In the genomic region with DNA sequence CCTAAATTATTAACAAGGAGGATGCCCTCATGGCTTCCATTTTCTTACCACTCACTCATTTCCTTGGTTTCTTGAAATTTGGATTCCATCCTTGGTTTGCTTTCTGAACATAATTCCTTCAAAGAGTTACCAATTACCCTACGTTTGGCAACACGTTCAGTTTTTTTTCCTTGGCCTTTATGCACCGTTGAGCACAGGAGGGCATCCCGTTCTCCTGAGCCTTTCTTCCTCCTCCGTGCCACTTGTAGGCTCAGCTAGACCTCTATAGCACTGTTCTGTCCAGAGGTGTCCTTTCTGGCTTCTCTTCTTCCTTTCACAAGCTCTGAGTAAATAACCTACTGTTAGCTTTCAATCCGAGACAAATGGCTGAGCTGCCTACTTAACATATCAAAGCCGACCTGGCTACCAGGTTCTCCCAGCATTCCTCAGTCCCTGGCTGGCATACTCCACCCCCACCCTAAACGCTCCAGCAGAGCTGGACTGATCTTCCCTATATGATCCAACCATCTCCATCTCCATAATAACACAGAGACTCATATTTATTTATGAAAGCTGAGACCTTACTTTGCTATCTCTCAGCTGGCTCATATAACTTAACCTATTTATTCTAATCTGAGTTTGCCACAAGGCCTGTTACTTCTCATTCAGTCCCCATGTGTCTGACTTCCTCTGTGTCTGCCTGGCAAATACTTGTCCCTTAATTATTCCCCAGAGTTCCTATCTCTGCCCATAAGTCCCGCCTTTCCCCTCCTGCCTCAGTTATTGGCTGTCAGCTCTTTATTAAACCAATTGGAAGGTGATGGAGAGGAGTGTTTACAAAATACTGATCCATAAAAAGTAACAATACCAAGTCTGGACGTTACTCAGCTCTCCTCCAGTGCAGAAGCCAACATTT, we compare ENCODE assay signal across 18 mouse cellular contexts. TPM values are rescaled to one million over a fixed set of nuclear protein-coding genes. Genes with fewer than 3 reads are reported as not detected.
DNase-seq lines count a peak whose midpoint lies in the region; ATAC-seq and TF ChIP-seq lines count a peak whose summit lies in the region.
"Had no signal": no experiment of that assay in that cellular context is flagged by ENCODE, and none has a peak within 500 bp of the region (broad histone marks: within the 10 kb centered on the region; RNA-seq: fewer than 3 reads in every experiment).

No protein-coding gene starts in this region.

- H3K36me3 ChIP-seq in hindbrain, embryonic 11.5 days (ENCODE audit: control insufficient read depth, insufficient read depth, low read length) = no peaks in the 10 kb centered on the region
- no peaks in the 10 kb centered on the region for H3K36me3 ChIP-seq in hindbrain, embryonic 16.5 days (ENCODE audit: control insufficient read depth, insufficient read depth, low read length)
- H3K36me3 ChIP-seq in ES-E14 (ENCODE audit: control insufficient read depth, insufficient read depth, low read length, poor library complexity, severe bottlenecking) = no peaks in the 10 kb centered on the region
- H3K36me3 ChIP-seq in kidney, adult 2 months (ENCODE audit: control insufficient read depth, insufficient read depth, low read length) = no peaks in the 10 kb centered on the region
- H3K36me3 ChIP-seq: heart, embryonic 12.5 days had no signal

- H3K4me1 ChIP-seq in hindbrain, embryonic 11.5 days (replicated peaks; ENCODE audit: control insufficient read depth, insufficient read depth, low read length) = no peaks in the 10 kb centered on the region
- H3K4me1 ChIP-seq in hindbrain, embryonic 16.5 days (ENCODE audit: control insufficient read depth, insufficient read depth, low read depth, low read length) = no peaks in the 10 kb centered on the region
- peaks cover 11 to 13% of the 10 kb centered on the region in 2 experiments; a peak in 3 of 4 replicates for H3K4me1 ChIP-seq in ES-E14 (ENCODE audit: control insufficient read depth in 2 of 2, insufficient read depth in 2 of 2, low read length in 2 of 2, poor library complexity in 1 of 2)
- peaks cover 8% of the 10 kb centered on the region; the same call in 1 of the 2 replicates for H3K4me1 ChIP-seq in kidney, adult 2 months (ENCODE audit: control insufficient read depth, insufficient read depth, low read length)

- in situ Hi-C loops in ES-E14 (cut with MboI; ENCODE audit: low sequenced_read_pairs in 2 of 2, unreplicated experiment in 2 of 2) = no loop called here

- H3K4me2 ChIP-seq in hindbrain, embryonic 11.5 days (replicated peaks; ENCODE audit: low read depth, low read length) = no peak overlapping the region
- no peak overlapping the region for H3K4me2 ChIP-seq in hindbrain, embryonic 16.5 days (ENCODE audit: low read length)
- H3K4me2 ChIP-seq: heart, embryonic 12.5 days had no signal

- H3K4me3 ChIP-seq in hindbrain, embryonic 11.5 days (ENCODE audit: low read depth, low read length) = no peak overlapping the region
- H3K4me3 ChIP-seq in hindbrain, embryonic 16.5 days (ENCODE audit: low read length) = no peak overlapping the region
- H3K4me3 ChIP-seq in ES-E14 (ENCODE audit: insufficient read depth in 1 of 2, low read depth in 1 of 2, low read length in 2 of 2, poor library complexity in 1 of 2, severe bottlenecking in 1 of 2) = peak overlapping the region; percentile 34 to 40
- no peak overlapping the region for H3K4me3 ChIP-seq in kidney, adult 2 months (ENCODE audit: insufficient read depth, low read depth, low read length)
- H3K4me3 ChIP-seq: erythroblast, embryonic 14.5 days; heart, embryonic 12.5 days; myocyte had no signal

- no peak for TF ChIP-seq POLR2A in kidney, adult 2 months (IDR thresholded peaks at IDR 0.05; ENCODE audit: low read depth, low read length)

- no peak for TF ChIP-seq CTCF in kidney, adult 2 months (conservative IDR thresholded peaks at IDR 0.05; ENCODE audit: insufficient read depth, insufficient read length, low read depth, low read length)

- no peak overlapping the region for H3K27ac ChIP-seq in hindbrain, embryonic 11.5 days (ENCODE audit: low read depth, low read length)
- H3K27ac ChIP-seq in hindbrain, embryonic 16.5 days (ENCODE audit: low read depth, low read length) = no peak overlapping the region
- H3K27ac ChIP-seq in ES-E14 (ENCODE audit: insufficient read depth, low read depth, low read length, poor library complexity, severe bottlenecking) = peak overlapping the region; percentile 74; the same call in 1 of the 2 replicates
- H3K27ac ChIP-seq in kidney, adult 2 months (ENCODE audit: insufficient read depth, low read depth, low read length) = peak overlapping the region; percentile 63

- no peaks in the 10 kb centered on the region for H3K27me3 ChIP-seq in hindbrain, embryonic 11.5 days (ENCODE audit: control insufficient read depth, insufficient read depth, low read length)
- H3K27me3 ChIP-seq in hindbrain, embryonic 16.5 days (replicated peaks; ENCODE audit: control insufficient read depth, insufficient read depth, low read length) = no peaks in the 10 kb centered on the region
- no peaks in the 10 kb centered on the region for H3K27me3 ChIP-seq in kidney, adult 2 months (replicated peaks; ENCODE audit: control insufficient read depth, insufficient read depth, low read length)
- H3K27me3 ChIP-seq: heart, embryonic 12.5 days had no signal

- peak; percentile 55; the same call in 1 of the 2 replicates for ATAC-seq in hindbrain, embryonic 11.5 days (ENCODE audit: low FRiP score)
- no peak for ATAC-seq in hindbrain, embryonic 16.5 days

- DNase-seq in hindbrain, embryonic 11.5 days (ENCODE audit: low spot score) = no peak
- peak; percentile 63 for DNase-seq in ES-E14 (ENCODE audit: low read depth, low spot score)
- DNase-seq in kidney, adult 2 months = peak; percentile 90
- DNase-seq in kidney, postnatal 36 days = peak; percentile 57 to 77
- no peak for DNase-seq in cerebellum, adult 8-10 months
- DNase-seq in urinary bladder, postnatal 25 days (ENCODE audit: low spot score) = no peak
- DNase-seq in gastrocnemius, postnatal 36 days = no peak
- DNase-seq: adrenal gland, adult 2 months; cerebellum, adult 9-11 months; gastrocnemius, postnatal 14 days; heart, postnatal 4 days; liver; lung, adult 2 months; thymus, postnatal 14 days had no signal

- H3K9ac ChIP-seq in hindbrain, embryonic 11.5 days (ENCODE audit: low read depth, low read length) = no peak overlapping the region
- H3K9ac ChIP-seq in hindbrain, embryonic 16.5 days (ENCODE audit: low read depth, low read length) = no peak overlapping the region
- peak overlapping the region; percentile 33; the same call in 1 of the 2 replicates for H3K9ac ChIP-seq in ES-E14 (ENCODE audit: insufficient read depth, low read depth, low read length, poor library complexity, severe bottlenecking)
- H3K9ac ChIP-seq: heart, embryonic 12.5 days had no signal

- 19% methylated on average over 10 of the region's 10 CpGs for WGBS in hindbrain, embryonic 11.5 days
- WGBS in hindbrain, embryonic 16.5 days = 16% methylated on average over 10 of the region's 10 CpGs
- WGBS in kidney, adult 2 months = 35% methylated on average over 10 of the region's 10 CpGs

- no peaks in the 10 kb centered on the region for H3K9me3 ChIP-seq in hindbrain, embryonic 11.5 days (ENCODE audit: control insufficient read depth, low read length)
- H3K9me3 ChIP-seq in hindbrain, embryonic 16.5 days (ENCODE audit: control insufficient read depth, low read length) = no peaks in the 10 kb centered on the region
- no peaks in the 10 kb centered on the region for H3K9me3 ChIP-seq in ES-E14 (ENCODE audit: control insufficient read depth, insufficient read depth, low read depth, low read length)

- intact Hi-C loops in gastrocnemius, postnatal 36 days (cut with DNase I) = no loop called here

TF ChIP-seq in ES-E14, 5 proteins besides CTCF, POLR2A, EP300 and RAD21:
- TF ChIP-seq ZNF384 (IDR thresholded peaks at IDR 0.05; ENCODE audit: low read depth, low read length) (no peak), HCFC1 (IDR thresholded peaks at IDR 0.05; ENCODE audit: borderline replicate concordance, insufficient read depth, low read length) (no peak), MAFK (IDR thresholded peaks at IDR 0.05; ENCODE audit: insufficient read depth, low read depth, low read length) (no peak), ZC3H11A (IDR thresholded peaks at IDR 0.05; ENCODE audit: borderline replicate concordance, low read depth, low read length) (no peak), CHD2 (IDR thresholded peaks at IDR 0.05; ENCODE audit: low read depth, low read length) (no peak)

RNA-seq across cellular contexts. Expression of gene Itgav, which starts 31.3 kb away (rescaled TPM):
- 40.3 and 42.8 TPM in 2 replicates for polyA plus RNA-seq in hindbrain, embryonic 11.5 days (2014; fragmentation: Nextera tagmentation; extraction: Ambion mirVana)
- 17.1 and 24.7 TPM in 2 replicates for polyA plus RNA-seq in hindbrain, embryonic 16.5 days (2015; fragmentation: Nextera tagmentation; extraction: Ambion mirVana)
- total RNA-seq in ES-E14 (2012; rRNA removed) = 72.4 and 92.6 TPM in 2 replicates
- 75.4 and 75.9 TPM in 2 replicates for polyA plus RNA-seq in kidney, adult 2 months (2012; rRNA removed)
- total RNA-seq in gastrocnemius, postnatal 36 days (2021) = 10 to 100 TPM; 39.4 to 48.9 TPM

RNA-seq across cellular contexts. Expression of gene Zc3h15, which starts 48.7 kb away (rescaled TPM):
- polyA plus RNA-seq in hindbrain, embryonic 11.5 days (2014; fragmentation: Nextera tagmentation; extraction: Ambion mirVana) = 176 and 191 TPM in 2 replicates
- 160 and 171 TPM in 2 replicates for polyA plus RNA-seq in hindbrain, embryonic 16.5 days (2015; fragmentation: Nextera tagmentation; extraction: Ambion mirVana)
- total RNA-seq in ES-E14 (2012; rRNA removed) = 95.1 and 150 TPM in 2 replicates
- 15.3 and 25.2 TPM in 2 replicates for polyA plus RNA-seq in kidney, adult 2 months (2012; rRNA removed)
- 10 to 100 TPM; 56.2 to 58.0 TPM for total RNA-seq in gastrocnemius, postnatal 36 days (2021)

Comparison
In these comparisons a context has a peak if more than half of its experiments do, and no peak if none do; other contexts are left out.
1. DNase-seq: peak in ES-E14 (single experiment), kidney, adult 2 months (single experiment) and kidney, postnatal 36 days (2 of 2); none in hindbrain, embryonic 11.5 days (single experiment), cerebellum, adult 8-10 months (single experiment), urinary bladder, postnatal 25 days (single experiment) and gastrocnemius, postnatal 36 days (0 of 2).
2. H3K27ac ChIP-seq: peak in ES-E14 (single experiment) and kidney, adult 2 months (single experiment); none in hindbrain, embryonic 11.5 days (single experiment) and hindbrain, embryonic 16.5 days (single experiment).
3. H3K4me3 ChIP-seq: peak in ES-E14 (2 of 2); none in hindbrain, embryonic 11.5 days (single experiment), hindbrain, embryonic 16.5 days (single experiment) and kidney, adult 2 months (single experiment).